Mouse (Mus musculus) thymus, adult 2 months (tissue): Measurements from ENCODE around the gene Xndc1. TPM values are rescaled to one million over a fixed set of nuclear protein-coding genes. Genes with fewer than 3 reads are reported as not detected.
A peak's percentile ranks its signal among the peaks of the same experiment; 100 is the strongest.

Experiments used
- DNase-seq: peaks from one replicate; pipeline ENCODE4 v3.0.0; 2021
- H3K27ac ChIP-seq: fragments of 200-500 bp; 2 replicates; pipeline ENCODE4 v1.5.1; 2012; ENCODE audit warnings: low read length, control low read depth; ENCODE audit not compliant: control insufficient read depth, insufficient read depth
- H3K27me3 ChIP-seq: fragments of 200-500 bp; 2 replicates; pipeline ENCODE4 v1.6.1; 2012; ENCODE audit warnings: mild to moderate bottlenecking, low read length, moderate library complexity, mixed read lengths; ENCODE audit not compliant: control insufficient read depth, insufficient read depth
- H3K36me3 ChIP-seq: fragments of 200-500 bp; 2 replicates; pipeline ENCODE4 v1.6.1; 2012; ENCODE audit warnings: mild to moderate bottlenecking, low read length, moderate library complexity; ENCODE audit not compliant: control insufficient read depth, insufficient read depth
- H3K4me1 ChIP-seq: fragments of 200-500 bp; replicated peaks from 2 replicates; pipeline ENCODE4 v1.6.1; 2012; ENCODE audit warnings: low read length; ENCODE audit not compliant: control insufficient read depth, insufficient read depth
- H3K4me3 ChIP-seq: fragments of 200-500 bp; 2 replicates; pipeline ENCODE4 v1.5.1; 2012; ENCODE audit warnings: mild to moderate bottlenecking, low read length, control low read depth, moderate library complexity; ENCODE audit not compliant: control insufficient read depth, insufficient read depth
- CTCF ChIP-seq: fragments of 200-500 bp; IDR thresholded peaks from 2 replicates; pipeline ENCODE4 v1.5.1; 2012; ENCODE audit warnings: mild to moderate bottlenecking, control low read depth, low read length, moderate library complexity, borderline replicate concordance; ENCODE audit not compliant: control insufficient read depth, poor library complexity, insufficient read depth; ENCODE audit errors: extremely low read depth
- POLR2A ChIP-seq: fragments of 200-500 bp; IDR thresholded peaks from 2 replicates; pipeline ENCODE4 v1.6.1; 2012; ENCODE audit warnings: mild to moderate bottlenecking, low read length, control low read depth, moderate library complexity; ENCODE audit not compliant: control insufficient read depth, poor library complexity, insufficient read depth; ENCODE audit errors: extremely low read depth
- WGBS: fragments of 180-500 bp; shearing (Covaris S2); methylation state at CpG from one replicate; pipeline ENCODE4 v1.1.7; 2018; 5-methylcytosine and 5-hydroxymethylcytosine counted together
- polyA plus RNA-seq: library from polyadenylated mRNA; depleted of rRNA; stranded (reverse); fragments of >200 nt; gene quantifications from 2 replicates; pipeline ENCODE4 v1.2.3, GENCODE M21; 2012

The Xndc1 gene
- polyA plus RNA-seq, 1 experiment = 47.7 TPM

DNA sequence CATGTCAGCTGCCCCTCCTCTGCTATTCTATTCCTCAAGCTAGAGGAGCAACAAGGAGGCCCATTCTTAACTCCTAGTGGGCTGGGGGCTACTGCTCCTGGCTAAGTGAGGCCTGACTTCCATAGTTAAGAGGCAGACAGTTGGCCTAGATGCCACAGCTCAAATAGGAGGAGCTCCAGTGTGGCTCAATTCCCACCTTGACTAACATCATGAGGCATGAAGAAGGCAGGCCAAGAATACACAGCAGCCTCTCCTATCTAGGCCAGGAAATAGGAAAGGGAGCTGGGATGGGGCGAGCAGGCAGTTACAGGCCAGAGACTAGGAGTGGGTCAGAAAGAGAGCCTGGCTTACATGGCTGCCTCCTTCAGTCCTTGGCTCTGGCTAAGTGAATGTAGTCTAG is 42.9 kb downstream of the Xndc1 start:
- no peak for DNase-seq
- H3K4me3 ChIP-seq = peak overlapping the region; percentile 16; the same call in 1 of the 2 replicates
- no peaks in the 10 kb centered on the region for H3K36me3 ChIP-seq
- no peaks in the 10 kb centered on the region for H3K27me3 ChIP-seq
- WGBS = 95% methylated on average over 1 of the region's 1 CpGs
- TF ChIP-seq CTCF (no peak), POLR2A (no peak)
- H3K27ac ChIP-seq = peak overlapping the region; percentile 70
- H3K4me1 ChIP-seq = peaks cover 46% of the 10 kb centered on the region

GRCm38 (mm10) chr7:102109171-102109570 is 43.9 kb downstream of the Xndc1 start, which contains the start of gene Art5:
TSS of gene Art5 (minus strand) at chr7:102109489.
- 67% methylated on average over 7 of the region's 7 CpGs for WGBS
- Histone ChIP-seq H3K27ac (peak within 1 kb of the TSS; percentile 83), H3K4me3 (peak within 1 kb of the TSS; percentile 16; the same call in 1 of the 2 replicates), H3K4me1 (peaks cover 46% of the 10 kb centered on the region), H3K27me3 (no peaks in the 10 kb centered on the region), H3K36me3 (no peaks in the 10 kb centered on the region)
- TF ChIP-seq CTCF (no peak), POLR2A (no peak)
- DNase-seq = no peak

- Histone ChIP-seq H3K4me3 (no peak overlapping the region), H3K27me3 (no peaks in the 10 kb centered on the region), H3K27ac (peak overlapping the region; percentile 12; the same call in 1 of the 2 replicates), H3K4me1 (peaks cover 46% of the 10 kb centered on the region), H3K36me3 (no peaks in the 10 kb centered on the region)
- WGBS = 81% methylated on average over 4 of the region's 4 CpGs
- DNase-seq = no peak
- TF ChIP-seq CTCF (no peak), POLR2A (no peak)
These were observed 44.4 kb downstream of the Xndc1 start for GRCm38 (mm10) chr7:102109746-102110145.

DNA sequence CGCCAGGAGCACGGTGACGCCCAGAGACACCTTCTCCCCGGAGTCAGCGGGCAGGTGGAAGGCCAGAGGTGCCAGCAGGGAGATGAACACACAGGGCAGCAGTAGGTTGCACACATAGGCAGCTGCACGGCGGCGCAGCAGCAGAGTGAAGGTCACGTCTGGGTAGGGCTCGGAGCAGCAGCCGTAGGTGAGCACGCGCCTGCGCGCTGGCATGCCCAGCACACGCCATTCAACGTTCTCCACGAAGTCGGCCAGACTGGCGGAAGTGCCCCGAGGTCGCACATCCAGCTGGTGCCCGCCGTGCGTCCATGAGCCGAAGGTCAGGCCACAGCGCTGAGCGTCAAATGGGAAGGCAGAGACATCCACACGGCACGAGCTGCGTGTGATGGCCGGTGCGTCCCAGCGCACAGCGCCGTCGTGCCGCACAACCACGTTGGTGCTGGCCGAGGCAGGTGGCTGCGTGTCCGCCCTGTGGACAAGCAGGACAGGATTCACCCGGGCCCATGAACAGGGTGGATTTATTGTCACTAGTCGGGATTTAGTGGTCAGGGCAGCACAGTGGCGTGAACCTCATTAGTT is 47.9 kb downstream of the Xndc1 start:
- no peak overlapping the region for H3K4me3 ChIP-seq
- no peaks in the 10 kb centered on the region for H3K36me3 ChIP-seq
- DNase-seq = no peak
- H3K27me3 ChIP-seq = no peaks in the 10 kb centered on the region
- no peak for TF ChIP-seq POLR2A
- no peak for TF ChIP-seq CTCF
- H3K27ac ChIP-seq = no peak overlapping the region
- WGBS = 94% methylated on average over 45 of the region's 45 CpGs
- H3K4me1 ChIP-seq = peaks cover 28% of the 10 kb centered on the region

GRCm38 (mm10) chr7:102116579-102117331 is 51.4 kb downstream of the Xndc1 start, which contains the start of gene Chrna10:
TSS of gene Chrna10 (minus strand) at chr7:102116828.
- WGBS = 79% methylated on average over 7 of the region's 7 CpGs
- TF ChIP-seq CTCF (no peak), POLR2A (no peak)

DNA sequence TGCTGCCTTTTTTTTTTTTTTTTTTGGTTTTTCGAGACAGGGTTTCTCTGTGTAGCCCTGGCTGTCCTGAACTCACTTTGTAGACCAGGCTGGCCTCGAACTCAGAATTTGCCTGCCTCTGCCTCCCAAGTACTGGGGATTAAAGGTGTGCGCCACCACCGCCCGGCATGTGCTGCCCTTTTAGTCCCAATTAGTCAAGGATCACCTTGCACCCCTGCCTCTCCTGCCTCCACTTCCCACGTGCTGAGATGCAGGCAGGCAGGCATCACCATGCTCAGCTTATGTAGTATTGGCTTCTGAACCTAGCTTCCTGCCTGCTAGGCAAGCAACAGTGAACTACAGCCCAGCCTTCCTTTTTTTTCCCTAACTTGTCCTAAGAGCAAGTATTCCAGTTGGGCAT is 52.1 kb downstream of the Xndc1 start:
- TF ChIP-seq CTCF = no peak
- no peak for TF ChIP-seq POLR2A
- 82% methylated on average over 6 of the region's 6 CpGs for WGBS
- peaks cover 33% of the 10 kb centered on the region for H3K36me3 ChIP-seq
- no peak overlapping the region for H3K4me3 ChIP-seq
- DNase-seq = no peak
- no peaks in the 10 kb centered on the region for H3K4me1 ChIP-seq
- no peaks in the 10 kb centered on the region for H3K27me3 ChIP-seq
- H3K27ac ChIP-seq = no peak overlapping the region

More at GRCm38 (mm10) chr7:102116579-102117331, 51.4 kb downstream of the Xndc1 start, which contains the start of gene Chrna10:
- Histone ChIP-seq H3K27ac (no peak within 1 kb of the TSS), H3K36me3 (peaks cover 27% of the 10 kb centered on the region), H3K4me1 (no peaks in the 10 kb centered on the region), H3K27me3 (no peaks in the 10 kb centered on the region), H3K4me3 (no peak within 1 kb of the TSS)
- no peak for DNase-seq

DNA sequence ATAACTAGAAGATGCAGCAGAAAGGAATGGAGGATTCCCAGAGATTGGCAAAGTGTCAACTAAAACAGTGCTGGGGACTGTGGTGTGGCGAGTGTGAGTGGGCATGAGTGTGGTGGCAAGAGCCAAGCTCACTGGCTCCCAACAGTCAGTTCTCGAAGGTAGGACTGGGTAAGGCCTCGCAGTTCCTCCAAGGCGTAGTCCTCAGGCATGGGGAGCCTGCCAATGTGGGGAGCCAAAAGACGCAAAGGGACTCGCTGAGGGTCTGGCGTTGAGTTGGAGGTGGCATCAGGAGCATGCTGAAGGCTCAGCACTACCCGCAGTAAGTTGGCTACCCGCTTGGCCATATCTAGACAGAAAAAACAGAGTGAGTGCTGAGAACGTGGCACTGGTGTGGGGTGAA is 55.0 kb downstream of the Xndc1 start:
- Histone ChIP-seq H3K4me1 (no peaks in the 10 kb centered on the region), H3K4me3 (no peak overlapping the region), H3K36me3 (peaks cover 63% of the 10 kb centered on the region), H3K27ac (no peak overlapping the region), H3K27me3 (no peaks in the 10 kb centered on the region)
- TF ChIP-seq CTCF = no peak
- no peak for TF ChIP-seq POLR2A
- no peak for DNase-seq
- 96% methylated on average over 10 of the region's 10 CpGs for WGBS
